Mouse (Mus musculus): ENCODE measurements at regions not wholly inside any gene's neighbourhood (a gene's known extent, or its start where the extent isn't known, plus 50 kb on each side); places are given as distances from the start of the nearest gene placed in this dataset.

DNA sequence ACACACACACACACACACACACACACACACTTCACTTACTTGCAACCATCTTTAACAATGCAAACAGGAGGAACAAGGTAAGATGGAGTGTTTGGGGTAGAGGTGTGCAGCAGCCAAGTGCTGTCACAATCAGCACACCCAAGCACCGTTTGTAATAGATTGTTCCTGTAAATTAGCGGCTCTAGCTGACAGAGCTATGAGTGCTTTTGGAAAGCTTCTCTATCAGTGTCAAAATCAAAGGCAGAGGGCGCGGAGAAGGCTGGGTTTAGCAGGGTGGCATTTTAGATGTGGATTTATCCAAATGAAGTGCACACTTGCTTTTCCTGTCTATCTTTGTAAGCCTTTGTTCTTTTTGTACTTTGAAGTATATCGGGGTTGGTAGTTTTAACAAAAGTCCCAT is 184.6 kb downstream of the Cog6 start:
- TF ChIP-seq POLR2A (IDR thresholded peaks at IDR 0.05; ENCODE audit: borderline replicate concordance, low read depth, low read length): no peak
- no peak for TF ChIP-seq CTCF (IDR thresholded peaks at IDR 0.05; ENCODE audit: low read depth, low read length)

Data from bone marrow macrophage, adult 2 months (primary cell).